Mouse (Mus musculus) kidney, adult 18-20 months (tissue): ENCODE measurements at regions not wholly inside any gene's neighbourhood (a gene's known extent, or its start where the extent isn't known, plus 50 kb on each side); places are given as distances from the start of the nearest gene placed in this dataset.

ENCODE experiments used
- DNase-seq: peaks from one replicate; pipeline ENCODE4 v3.0.0; 2021

DNA sequence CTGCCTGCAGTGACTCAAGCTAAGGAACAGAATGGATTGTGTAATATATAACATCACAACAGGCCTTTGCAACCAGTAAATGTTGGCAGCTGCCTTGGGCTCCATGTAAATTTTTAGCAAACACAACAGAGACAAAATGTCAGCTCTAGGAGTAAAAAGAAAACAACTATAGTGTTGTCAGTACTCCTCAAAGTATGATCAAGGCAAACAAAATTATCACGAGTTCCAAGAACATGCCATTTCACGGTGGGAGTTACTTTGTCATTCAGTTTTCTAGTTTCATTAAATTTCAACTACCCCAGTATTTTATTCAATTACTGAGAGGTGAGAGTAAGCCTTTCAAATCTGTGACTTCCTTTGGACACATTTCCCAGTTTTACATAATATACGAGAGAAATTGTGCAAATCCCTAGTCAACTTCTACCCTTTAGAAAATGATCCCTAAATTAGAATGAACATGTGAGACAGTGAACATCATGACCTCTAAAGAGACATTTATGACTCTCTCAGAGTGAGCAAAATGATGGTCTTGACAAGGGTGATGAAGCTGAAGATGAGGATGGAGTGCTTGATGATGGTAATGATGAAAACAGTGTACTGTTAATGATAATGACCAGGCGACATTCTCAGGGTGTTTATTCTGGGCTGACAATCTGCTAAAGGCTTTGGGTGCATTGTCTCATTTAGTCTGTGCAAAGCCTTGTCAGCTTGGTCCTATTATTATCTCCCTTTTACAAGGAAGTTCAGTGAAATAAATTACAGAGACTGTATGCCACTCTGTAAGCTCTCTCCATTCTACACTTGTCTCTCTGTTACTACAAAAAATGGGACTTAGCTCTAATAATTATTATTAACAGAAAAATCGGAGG, 209.7 kb upstream of the Etaa1 start:
- DNase-seq = no peak

- DNase-seq = no peak
These were observed 202.8 kb upstream of the Etaa1 start for GRCm38 (mm10) chr11:18156506-18156905.

- peak; percentile 44 for DNase-seq
These were observed 198.3 kb upstream of the Etaa1 start for GRCm38 (mm10) chr11:18151788-18152563.

DNA sequence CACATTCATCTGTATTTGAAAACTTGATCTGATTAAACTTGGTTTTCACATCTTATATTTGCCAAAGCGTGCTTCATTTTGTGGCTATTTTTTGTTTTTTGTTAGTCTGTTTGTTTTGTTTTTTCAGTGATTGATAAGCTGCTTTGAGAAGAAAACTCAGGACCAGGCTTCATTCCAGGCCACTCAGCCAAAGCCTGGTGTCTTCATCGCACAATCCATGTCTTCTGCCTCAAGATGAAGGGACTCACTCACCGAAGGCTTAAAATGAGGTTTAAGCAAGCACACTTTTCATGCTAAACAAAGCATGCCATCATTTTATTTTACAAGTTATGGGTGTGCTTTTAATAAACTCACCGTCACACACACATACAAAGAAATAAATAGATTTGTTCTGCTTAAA, 197.7 kb upstream of the Etaa1 start:
- DNase-seq = no peak

DNA sequence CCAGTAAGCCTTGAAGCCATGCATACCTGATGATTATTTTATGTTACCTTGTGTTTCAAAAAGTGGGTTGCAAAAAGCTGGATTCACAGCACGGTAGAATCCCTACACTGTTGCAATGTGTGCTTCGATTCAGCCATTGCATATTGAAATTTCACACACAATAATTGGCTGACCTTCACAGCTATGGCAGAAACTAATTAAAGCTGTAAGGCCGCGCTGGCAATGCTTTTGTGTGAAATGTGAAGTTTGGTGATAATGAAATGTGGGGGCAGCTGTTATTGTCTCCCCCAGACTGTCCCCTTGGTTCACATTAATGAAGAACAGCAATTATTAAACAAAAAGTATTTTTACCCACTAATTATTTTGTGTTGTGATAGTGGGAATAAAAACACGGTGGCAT, 173.8 kb upstream of the Etaa1 start:
- DNase-seq = no peak

GRCm38 (mm10) chr11:18123031-18123430, 169.4 kb upstream of the Etaa1 start:
- no peak for DNase-seq

DNA sequence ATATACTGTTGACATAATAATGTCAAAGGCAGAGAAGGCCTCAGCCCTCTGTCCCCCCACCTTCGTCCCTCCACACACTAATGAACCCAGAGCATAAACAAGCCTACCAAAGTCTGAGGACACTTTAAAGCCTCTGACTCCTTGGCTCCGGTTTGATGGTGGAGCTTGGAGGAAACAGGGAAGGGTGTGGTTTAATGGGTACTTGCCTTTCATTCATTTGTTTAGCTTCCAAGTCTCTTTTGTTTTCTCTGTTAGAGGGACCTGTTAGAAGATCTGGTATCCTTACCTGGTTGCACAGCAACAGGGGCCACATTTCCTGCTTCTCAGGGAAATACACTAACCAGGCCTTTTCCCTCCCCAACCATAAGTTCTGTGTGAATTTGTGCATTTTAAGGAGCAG, 168.9 kb upstream of the Etaa1 start:
- no peak for DNase-seq

DNA sequence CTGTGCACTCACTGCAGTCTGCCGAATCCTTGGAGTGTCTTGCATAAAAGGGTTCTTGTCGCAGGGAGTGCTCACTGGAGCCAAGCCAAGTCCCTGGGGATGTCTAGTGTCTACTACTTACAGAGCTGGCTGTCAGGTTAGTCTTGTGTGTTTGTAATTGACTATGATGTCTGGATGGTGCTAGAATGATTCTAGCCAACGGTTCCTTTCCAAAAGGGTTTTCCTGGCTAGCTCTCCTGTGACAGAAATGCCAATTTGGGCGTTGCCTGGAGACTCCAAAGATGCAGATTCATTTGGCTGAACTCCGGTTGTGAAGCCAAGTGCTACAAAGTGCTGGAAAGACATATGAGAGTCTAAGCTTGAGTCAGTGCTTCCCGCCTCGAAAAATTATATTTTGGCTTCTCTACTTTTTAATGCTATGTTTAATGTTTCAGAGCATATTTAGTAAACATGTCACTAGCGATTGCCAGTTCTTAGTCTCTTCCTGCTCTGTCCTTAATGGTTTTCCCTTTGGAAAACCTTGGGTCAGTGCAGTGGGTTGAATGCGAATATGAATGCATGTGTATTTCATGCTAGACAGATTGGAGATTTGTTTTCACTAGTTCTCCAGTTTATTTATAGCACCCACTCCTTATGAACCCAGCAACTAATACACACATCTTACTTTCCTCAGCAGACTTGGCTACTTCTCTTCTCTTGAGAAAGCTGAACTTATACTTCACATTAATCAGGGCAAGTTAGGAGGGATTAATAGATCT, 162.2 kb upstream of the Etaa1 start:
- no peak for DNase-seq

DNA sequence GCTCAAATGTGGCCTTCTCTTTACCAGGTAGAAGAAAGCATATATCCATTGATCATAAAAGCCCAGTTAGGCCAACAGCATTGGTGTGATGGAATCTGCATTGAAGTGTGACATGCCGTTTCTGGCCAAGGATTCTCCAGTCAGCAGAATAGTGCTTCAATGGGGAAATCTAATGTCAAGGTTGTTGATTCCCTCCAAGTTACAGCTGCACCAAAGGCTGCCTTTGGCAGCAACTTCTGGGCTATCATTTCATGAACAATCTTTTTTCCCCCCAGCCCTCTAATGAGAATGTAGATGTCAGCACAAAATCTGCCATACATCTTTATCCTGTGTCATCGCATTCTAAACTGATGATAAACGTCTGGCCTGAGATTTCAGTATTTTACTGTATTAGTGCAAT, 149.2 kb upstream of the Etaa1 start:
- DNase-seq = no peak

GRCm38 (mm10) chr11:18075840-18076435, 122.3 kb upstream of the Etaa1 start:
- DNase-seq = no peak

GRCm38 (mm10) chr11:18070586-18071306, 117.1 kb upstream of the Etaa1 start:
- DNase-seq = no peak

DNA sequence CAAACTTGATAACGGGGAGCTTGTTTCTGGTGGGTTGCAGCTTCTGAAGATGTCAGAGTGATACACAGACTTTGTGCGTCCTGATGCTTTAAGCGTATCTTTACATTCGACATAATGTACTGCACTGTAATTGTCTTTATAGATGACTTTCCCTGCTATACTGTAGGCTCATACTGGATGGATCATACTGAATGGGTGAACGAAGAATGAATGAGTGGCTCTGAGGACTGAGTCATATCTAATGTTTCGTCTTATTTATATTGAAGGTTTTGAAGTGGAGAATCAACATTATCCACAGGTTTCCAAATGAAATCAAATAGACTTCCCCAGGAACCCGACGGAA, 116.3 kb upstream of the Etaa1 start:
- no peak for DNase-seq

DNA sequence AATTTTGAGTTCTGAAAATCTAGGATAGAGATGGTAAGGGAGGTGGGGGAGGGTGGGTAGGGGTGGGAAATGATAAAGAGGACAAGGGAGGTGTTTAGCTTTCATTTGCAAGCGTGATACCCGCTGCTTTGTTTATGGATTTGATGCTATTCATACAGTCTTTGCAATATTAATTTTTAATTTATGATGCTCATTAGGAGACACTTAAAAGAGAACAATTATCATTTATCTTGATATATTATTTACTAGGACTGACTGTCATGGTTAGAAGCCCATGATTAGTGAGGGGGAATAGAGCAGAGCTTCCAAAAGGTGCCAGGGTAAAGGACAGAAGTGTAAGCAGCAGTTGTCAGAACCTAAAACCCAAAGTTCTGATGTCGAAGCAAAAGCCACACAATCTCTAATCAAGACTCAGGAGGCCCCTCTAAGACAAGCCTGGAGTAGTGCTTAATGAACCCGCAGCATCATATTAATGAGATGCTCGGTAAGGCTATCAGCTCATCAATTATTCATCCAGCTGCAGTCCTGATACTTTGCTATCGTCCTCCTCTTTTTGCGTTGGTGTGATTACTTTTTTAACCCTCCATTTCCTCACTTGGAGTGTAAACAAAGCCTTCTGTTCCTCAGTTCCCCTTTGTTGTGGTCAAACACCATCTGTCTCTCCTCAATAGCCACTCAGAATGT, 115.8 kb upstream of the Etaa1 start:
- DNase-seq = no peak

DNA sequence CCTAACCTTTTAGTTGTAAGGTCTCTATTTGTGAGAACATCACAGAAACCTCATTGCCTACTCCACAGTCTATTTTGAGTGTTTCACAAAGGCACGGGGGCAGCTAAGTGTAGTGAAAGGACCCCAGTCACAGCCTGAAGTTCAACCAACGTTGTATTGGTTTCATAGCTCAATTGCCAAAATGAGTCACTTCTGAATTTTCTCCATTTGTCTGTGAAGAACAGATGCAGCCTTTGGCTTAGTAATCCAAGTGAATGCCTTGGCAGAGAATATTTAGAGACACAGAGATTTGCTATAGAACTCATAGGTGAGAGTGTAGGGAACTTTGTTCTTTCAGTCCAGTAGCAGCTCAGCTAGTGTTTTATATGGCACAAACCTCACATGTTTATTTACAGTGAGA, 114.4 kb upstream of the Etaa1 start:
- no peak for DNase-seq

GRCm38 (mm10) chr11:18067676-18068075, 114.0 kb upstream of the Etaa1 start:
- DNase-seq = no peak

DNA sequence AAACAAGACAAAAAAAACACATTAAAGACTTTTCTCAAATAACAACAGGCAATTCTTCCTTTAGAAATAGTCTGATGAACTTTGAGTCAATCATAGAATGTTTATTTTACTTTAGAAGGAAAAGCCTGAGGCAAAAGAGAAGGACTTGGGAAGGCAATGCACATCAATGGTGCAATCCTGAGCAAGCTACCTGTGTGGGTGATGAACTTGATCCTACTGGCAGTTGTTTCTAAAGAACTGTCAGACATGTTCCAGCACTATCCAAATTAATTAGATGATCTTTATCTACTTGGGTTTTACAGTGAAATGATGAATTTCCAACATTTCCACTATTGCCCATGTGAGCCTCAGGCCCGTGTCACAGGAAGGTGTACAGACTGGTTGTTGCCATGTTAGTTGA, 87.9 kb upstream of the Etaa1 start:
- no peak for DNase-seq

- DNase-seq = no peak
These were observed 77.4 kb upstream of the Etaa1 start for GRCm38 (mm10) chr11:18031049-18031448.

GRCm38 (mm10) chr11:18022065-18022464, 68.4 kb upstream of the Etaa1 start:
- no peak for DNase-seq

GRCm38 (mm10) chr11:18015239-18015638, 61.6 kb upstream of the Etaa1 start:
- no peak for DNase-seq

DNA sequence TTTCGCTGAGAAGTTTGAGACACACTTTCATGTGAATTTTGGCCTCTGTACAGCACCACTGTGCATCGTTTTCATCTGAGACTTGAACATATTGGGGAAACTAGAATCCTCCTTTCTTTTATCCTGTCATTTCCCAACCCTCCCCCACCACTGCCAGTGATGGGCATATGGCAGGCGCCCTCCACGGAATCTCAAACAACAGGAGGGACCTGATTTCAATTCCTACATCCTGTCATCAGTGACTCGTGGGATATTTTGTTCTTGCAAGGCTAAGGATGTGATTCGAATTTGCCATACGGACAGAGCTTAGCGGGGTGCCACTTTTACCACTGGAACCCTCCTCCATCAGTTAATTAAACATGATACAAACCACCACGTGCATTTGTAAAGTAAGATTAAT, 60.9 kb upstream of the Etaa1 start:
- DNase-seq = no peak

DNA sequence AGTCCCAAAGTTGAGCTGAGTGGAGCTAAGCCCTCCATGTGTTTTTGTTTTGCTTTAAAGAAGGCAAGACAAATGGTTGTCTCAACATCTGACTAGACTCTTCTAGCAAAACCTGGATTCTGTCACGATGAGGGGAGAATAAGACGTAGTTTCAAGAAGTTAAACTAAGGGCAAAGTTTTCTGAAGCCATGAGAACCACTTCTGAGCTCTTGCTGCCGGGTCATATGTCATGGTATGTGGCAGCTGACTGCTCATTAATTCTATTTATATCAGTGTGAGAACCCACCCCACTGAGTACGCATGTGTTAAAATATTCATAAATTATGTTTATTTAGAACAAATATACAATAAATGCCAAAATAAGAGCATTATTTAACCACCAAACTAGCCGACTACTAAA, 58.4 kb upstream of the Etaa1 start:
- DNase-seq = no peak
